Mouse (Mus musculus) lung, postnatal 0 days (tissue): ENCODE measurements around the gene Tmc1.

Experiments used
- CTCF ChIP-seq: IDR thresholded peaks from 2 replicates; pipeline ENCODE4 v1.5.1; 2016; ENCODE audit warnings: antibody characterized with exemption, mild to moderate bottlenecking
- EP300 ChIP-seq: IDR thresholded peaks from 2 replicates; pipeline ENCODE4 v1.6.1; 2016; ENCODE audit warnings: antibody characterized with exemption, mild to moderate bottlenecking, control low read depth

DNA sequence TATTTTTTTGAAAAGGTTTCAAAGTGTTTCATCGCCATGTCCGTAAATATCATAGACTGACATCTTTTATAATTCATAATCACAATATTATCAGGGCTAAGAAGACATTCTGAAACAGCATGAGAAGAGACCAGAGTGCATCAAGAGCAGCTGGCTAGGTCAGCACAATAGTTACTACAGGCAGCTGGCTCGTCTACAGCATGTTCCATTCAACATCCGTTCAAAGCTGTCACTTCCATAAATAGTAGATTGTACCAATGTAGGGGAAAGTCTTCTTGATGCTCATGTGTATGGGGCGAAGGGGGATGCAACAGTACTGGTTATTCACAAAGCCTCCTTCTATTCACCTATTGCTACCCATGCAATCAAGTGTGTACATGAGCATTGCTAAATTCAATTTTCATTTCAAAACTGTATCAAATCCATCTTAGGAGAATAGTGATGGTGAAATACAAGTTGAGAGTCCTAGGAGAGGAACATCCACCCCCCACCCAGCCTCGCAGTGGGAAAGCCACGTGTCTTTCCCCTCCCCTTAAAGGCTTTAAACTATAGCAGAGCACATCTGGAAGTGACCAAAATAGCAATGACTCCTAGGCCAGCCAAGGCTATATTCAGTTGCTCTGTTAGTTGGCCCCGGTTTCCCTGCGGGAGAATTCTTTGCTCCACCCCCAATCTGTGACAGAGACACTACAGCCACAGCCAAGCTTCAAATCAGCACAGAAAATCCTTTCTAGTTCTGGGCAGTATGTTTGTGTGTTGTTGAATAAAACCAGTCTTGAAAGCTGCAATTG lies 117.8 kb downstream of the Tmc1 start:
- no peak for TF ChIP-seq CTCF
- no peak for TF ChIP-seq EP300
